Mouse (Mus musculus): ENCODE measurements around the gene Sult2b1.

- TF ChIP-seq POLR2A (IDR thresholded peaks at IDR 0.05; ENCODE audit: borderline replicate concordance, extremely low read depth, low read depth, low read length) (no peak), CTCF (IDR thresholded peaks at IDR 0.05; ENCODE audit: insufficient read depth, low read length) (no peak)
Observed at GRCm38 (mm10) chr7:45723301-45723700, 61.2 kb downstream of the Sult2b1 start.
